Mouse (Mus musculus) forebrain, postnatal 0 days (tissue): ENCODE measurements at regions not wholly inside any gene's neighbourhood (a gene's known extent, or its start where the extent isn't known, plus 50 kb on each side); places are given as distances from the start of the nearest gene placed in this dataset.

ENCODE experiments used
- ATAC-seq: fragments of 200-750 bp; cut with Nextera tagmentation; 2 replicates; pipeline ENCODE4 v1.8.0; 2017; ENCODE audit warnings: mild to moderate bottlenecking, moderate library complexity
- DNase-seq: peaks from one replicate; pipeline ENCODE4 v3.0.0-alpha.2; 2015
- H3K27ac ChIP-seq: fragments of 300-500 bp; sonication (generic); 2 replicates; pipeline ENCODE4 v1.5.1; 2014; ENCODE audit warnings: low read depth, mild to moderate bottlenecking, antibody characterized with exemption, low read length, moderate library complexity, mixed read lengths
- H3K27me3 ChIP-seq: fragments of 300-500 bp; sonication (generic); 2 replicates; pipeline ENCODE4 v1.6.1; 2014; ENCODE audit warnings: mild to moderate bottlenecking, low read length, mixed read lengths; ENCODE audit not compliant: insufficient read depth
- H3K36me3 ChIP-seq: fragments of 300-500 bp; sonication (generic); 2 replicates; pipeline ENCODE4 v1.6.1; 2014; ENCODE audit warnings: mild to moderate bottlenecking, moderate library complexity; ENCODE audit not compliant: insufficient read depth
- H3K4me1 ChIP-seq: fragments of 300-500 bp; sonication (generic); 2 replicates; pipeline ENCODE4 v1.6.1; 2014; ENCODE audit warnings: antibody characterized with exemption; ENCODE audit not compliant: insufficient read depth
- H3K4me2 ChIP-seq: fragments of 300-500 bp; sonication (generic); 2 replicates; pipeline ENCODE4 v1.6.1; 2014; ENCODE audit warnings: low read depth, mild to moderate bottlenecking, moderate library complexity
- H3K4me3 ChIP-seq: fragments of 300-500 bp; sonication (generic); 2 replicates; pipeline ENCODE4 v1.5.1; 2014; ENCODE audit warnings: low read depth, low read length, mixed read lengths
- H3K9ac ChIP-seq: fragments of 300-500 bp; sonication (generic); 2 replicates; pipeline ENCODE4 v1.6.1; 2014; ENCODE audit warnings: mild to moderate bottlenecking
- H3K9me3 ChIP-seq: fragments of 300-500 bp; sonication (generic); 2 replicates; pipeline ENCODE4 v1.6.1; 2016; ENCODE audit warnings: low read length
- CTCF ChIP-seq: sonication (generic); IDR thresholded peaks from 2 replicates; pipeline ENCODE4 v1.5.1; 2016; ENCODE audit warnings: antibody characterized with exemption, control low read depth, low read depth
- WGBS: fragments of 180-500 bp; shearing (Covaris S2); extraction: QIAGEN DNeasy Blood & Tissue Kit; methylation state at CpG from one replicate; pipeline ENCODE4 v1.1.7; 2014; 5-methylcytosine and 5-hydroxymethylcytosine counted together

- peak; percentile 22 for DNase-seq
- Histone ChIP-seq H3K4me1 (0 out of 2 replicates have a peak, but pooled peaks cover 5% of the 10 kb centered on the region), H3K4me2 (no peak overlapping the region), H3K4me3 (no peak overlapping the region), H3K9ac (no peak overlapping the region), H3K36me3 (no peaks in the 10 kb centered on the region), H3K27me3 (no peaks in the 10 kb centered on the region), H3K9me3 (no peaks in the 10 kb centered on the region), H3K27ac (no peak overlapping the region)
- WGBS: 28% methylated on average over 4 of the region's 4 CpGs
- TF ChIP-seq CTCF: no peak
- ATAC-seq: 0 out of 2 replicates have a peak, but pooled peaks have one; percentile 29
Measured at GRCm38 (mm10) chr12:118725891-118726290, 120.2 kb upstream of the Sp8 start.

GRCm38 (mm10) chr12:118719878-118720573, 126.1 kb upstream of the Sp8 start:
- DNase-seq (peak; percentile 23), ATAC-seq (peak; percentile 90; the same call in 1 of the 2 replicates)
- no peak overlapping the region for H3K4me3 ChIP-seq
- H3K27me3 ChIP-seq: no peaks in the 10 kb centered on the region
- no peaks in the 10 kb centered on the region for H3K4me1 ChIP-seq
- no peak for TF ChIP-seq CTCF
- no peak overlapping the region for H3K4me2 ChIP-seq
- H3K9ac ChIP-seq: no peak overlapping the region
- no peaks in the 10 kb centered on the region for H3K9me3 ChIP-seq
- no peaks in the 10 kb centered on the region for H3K36me3 ChIP-seq
- H3K27ac ChIP-seq: no peak overlapping the region
- 18% methylated on average over 4 of the region's 4 CpGs for WGBS

GRCm38 (mm10) chr12:118716824-118717223, 129.3 kb upstream of the Sp8 start:
- DNase-seq (no peak), ATAC-seq (no peak)
- Histone ChIP-seq H3K4me2 (no peak overlapping the region), H3K36me3 (no peaks in the 10 kb centered on the region), H3K9me3 (no peaks in the 10 kb centered on the region), H3K4me1 (no peaks in the 10 kb centered on the region), H3K4me3 (no peak overlapping the region), H3K27me3 (no peaks in the 10 kb centered on the region), H3K9ac (no peak overlapping the region), H3K27ac (no peak overlapping the region)
- 83% methylated on average over 4 of the region's 4 CpGs for WGBS
- TF ChIP-seq CTCF: no peak

GRCm38 (mm10) chr12:118706626-118707025, 139.5 kb upstream of the Sp8 start:
- ATAC-seq: no peak
- Histone ChIP-seq H3K4me1 (no peaks in the 10 kb centered on the region), H3K4me2 (no peak overlapping the region), H3K9me3 (no peaks in the 10 kb centered on the region), H3K36me3 (no peaks in the 10 kb centered on the region), H3K4me3 (no peak overlapping the region), H3K27ac (no peak overlapping the region), H3K9ac (no peak overlapping the region), H3K27me3 (no peaks in the 10 kb centered on the region)
- WGBS: 83% methylated on average over 7 of the region's 7 CpGs
- TF ChIP-seq CTCF: no peak
- DNase-seq: no peak

- DNase-seq: peak; percentile 13
- no peak overlapping the region for H3K27ac ChIP-seq
- H3K36me3 ChIP-seq: no peaks in the 10 kb centered on the region
- no peaks in the 10 kb centered on the region for H3K9me3 ChIP-seq
- H3K4me2 ChIP-seq: no peak overlapping the region
- no peak for ATAC-seq
- no peak overlapping the region for H3K4me3 ChIP-seq
- 51% methylated on average over 2 of the region's 2 CpGs for WGBS
- no peak overlapping the region for H3K9ac ChIP-seq
- H3K4me1 ChIP-seq: no peaks in the 10 kb centered on the region
- TF ChIP-seq CTCF: no peak
- H3K27me3 ChIP-seq: no peaks in the 10 kb centered on the region
Measured at GRCm38 (mm10) chr12:118704826-118705225, 141.3 kb upstream of the Sp8 start.

GRCm38 (mm10) chr12:118703730-118704129, 142.4 kb upstream of the Sp8 start:
- Histone ChIP-seq H3K27ac (no peak overlapping the region), H3K4me2 (no peak overlapping the region), H3K9me3 (no peaks in the 10 kb centered on the region), H3K9ac (no peak overlapping the region), H3K27me3 (no peaks in the 10 kb centered on the region), H3K4me1 (no peaks in the 10 kb centered on the region), H3K36me3 (no peaks in the 10 kb centered on the region), H3K4me3 (no peak overlapping the region)
- DNase-seq (no peak), ATAC-seq (0 out of 2 replicates have a peak, but pooled peaks have one; percentile 16)
- TF ChIP-seq CTCF: no peak
- 51% methylated on average over 12 of the region's 12 CpGs for WGBS

- no peak overlapping the region for H3K4me2 ChIP-seq
Measured at GRCm38 (mm10) chr12:118703068-118703662, 143.0 kb upstream of the Sp8 start.

More at GRCm38 (mm10) chr12:118703068-118703662, 143.0 kb upstream of the Sp8 start:
- no peak overlapping the region for H3K27ac ChIP-seq
- DNase-seq (no peak), ATAC-seq (no peak)
- H3K9me3 ChIP-seq: no peaks in the 10 kb centered on the region
- no peaks in the 10 kb centered on the region for H3K27me3 ChIP-seq
- H3K4me3 ChIP-seq: no peak overlapping the region
- no peak overlapping the region for H3K9ac ChIP-seq
- H3K36me3 ChIP-seq: no peaks in the 10 kb centered on the region
- WGBS: 51% methylated on average over 11 of the region's 11 CpGs
- no peak for TF ChIP-seq CTCF
- H3K4me1 ChIP-seq: no peaks in the 10 kb centered on the region
